Mouse (Mus musculus): ENCODE results near the gene Gm45062. TPM values are rescaled to one million over a fixed set of nuclear protein-coding genes. Genes with fewer than 3 reads are reported as not detected.

The Gm45062 gene
- polyA plus RNA-seq, 1 experiment, result not detected

DNA sequence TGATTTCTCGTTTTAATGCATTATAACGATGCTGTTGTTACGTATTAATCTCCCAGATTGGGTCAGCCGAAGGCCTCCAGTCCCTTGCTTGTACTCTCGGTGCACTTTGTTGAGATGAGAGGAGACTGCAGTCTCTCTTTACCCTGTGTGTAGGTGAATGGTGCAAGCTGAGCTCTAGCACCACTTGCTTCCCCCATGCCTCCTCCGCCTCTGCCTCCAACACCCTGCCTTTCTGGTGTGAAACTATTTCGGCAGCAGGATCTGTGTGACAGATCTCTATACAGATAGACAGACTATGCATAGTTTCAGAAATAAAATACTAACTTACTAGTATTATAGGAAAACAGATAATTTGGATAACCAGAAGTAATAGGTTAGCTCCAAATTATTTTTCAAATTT, 101.6 kb downstream of the Gm45062 start:
- H3K4me1 ChIP-seq, result peaks cover 33% of the 10 kb centered on the region
- 0 out of 2 replicates have a peak, but pooled peaks cover 3% of the 10 kb centered on the region for H3K9me3 ChIP-seq
- H3K36me3 ChIP-seq (replicated peaks; ENCODE audit: low read length), result peaks cover 13% of the 10 kb centered on the region
- H3K27me3 ChIP-seq (replicated peaks), result no peaks in the 10 kb centered on the region
- TF ChIP-seq FLI1 (IDR thresholded peaks at IDR 0.05; ENCODE audit: low read length) (no peak), GATA1 (IDR thresholded peaks at IDR 0.05; ENCODE audit: borderline replicate concordance, low read length) (no peak)
- no peak overlapping the region for H3K4me3 ChIP-seq (replicated peaks)

DNA sequence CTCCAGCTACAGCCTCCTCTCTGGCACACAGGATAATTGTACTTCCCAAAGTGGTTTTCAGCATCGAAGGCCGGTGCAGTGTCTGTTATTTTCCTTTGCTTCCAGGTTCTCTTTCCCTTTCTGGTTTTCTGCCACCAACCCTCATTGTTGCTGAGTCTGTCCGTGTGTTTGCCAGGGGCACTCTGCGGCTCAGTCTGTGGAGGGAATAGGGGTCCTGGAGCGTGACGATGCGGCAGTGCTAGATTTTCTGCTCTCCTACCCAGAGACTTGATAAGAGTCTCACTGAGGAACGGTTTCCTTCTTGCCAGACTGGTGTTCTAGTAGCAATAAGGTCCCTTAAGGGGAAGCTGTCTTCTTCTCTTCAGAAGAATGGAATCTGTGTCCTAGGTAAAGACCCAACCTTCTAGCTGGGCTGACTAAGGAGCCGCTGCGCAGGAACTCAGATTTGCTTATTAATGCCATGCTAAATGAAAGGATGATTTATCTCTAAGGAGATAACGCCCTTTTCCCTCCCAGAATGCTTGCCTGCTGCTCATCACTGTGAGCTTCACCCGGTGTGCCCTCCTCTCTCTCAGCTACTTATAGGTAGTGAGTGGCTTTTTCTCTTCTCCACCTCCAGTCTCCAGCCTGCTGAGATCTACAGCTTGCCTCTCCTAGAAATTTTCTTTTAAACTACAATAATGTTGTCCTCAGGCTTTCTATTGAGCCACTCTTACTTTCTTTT, 104.9 kb downstream of the Gm45062 start:
- no peak for TF ChIP-seq FLI1 (IDR thresholded peaks at IDR 0.05; ENCODE audit: low read length)
- no peak for TF ChIP-seq GATA1 (IDR thresholded peaks at IDR 0.05; ENCODE audit: borderline replicate concordance, low read length)

DNA sequence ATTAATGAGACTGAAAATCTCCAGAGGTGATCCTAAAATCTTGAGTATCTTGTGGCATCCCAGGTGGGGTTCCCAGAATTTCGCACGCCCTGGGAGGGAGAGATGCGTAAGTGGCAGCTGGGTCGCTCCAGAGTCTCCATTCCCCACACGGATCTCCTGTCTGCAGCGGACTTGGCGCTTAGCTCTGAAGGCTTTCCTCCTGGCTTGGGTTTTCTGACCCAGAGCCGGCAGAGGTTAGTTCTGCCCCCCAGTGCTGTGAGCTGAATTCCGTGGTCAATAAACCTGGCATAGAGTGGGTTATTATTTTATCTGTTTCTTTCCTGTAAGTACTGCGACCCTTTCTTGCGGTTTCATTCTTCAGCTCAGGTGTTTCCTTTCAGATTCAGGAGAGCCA, 105.5 kb downstream of the Gm45062 start:
- TF ChIP-seq GATA1 (IDR thresholded peaks at IDR 0.05; ENCODE audit: borderline replicate concordance, low read length) (no peak), FLI1 (IDR thresholded peaks at IDR 0.05; ENCODE audit: low read length) (no peak)
- no peak overlapping the region for H3K4me3 ChIP-seq (replicated peaks)
- 0 out of 2 replicates have a peak, but pooled peaks cover 3% of the 10 kb centered on the region for H3K9me3 ChIP-seq
- no peaks in the 10 kb centered on the region for H3K27me3 ChIP-seq (replicated peaks)
- H3K36me3 ChIP-seq (replicated peaks; ENCODE audit: low read length), result peaks cover 13% of the 10 kb centered on the region
- peaks cover 15% of the 10 kb centered on the region for H3K4me1 ChIP-seq

More for the DNA sequence above, 104.9 kb downstream of the Gm45062 start:
- 0 out of 2 replicates have a peak, but pooled peaks cover 3% of the 10 kb centered on the region for H3K9me3 ChIP-seq
- peaks cover 13% of the 10 kb centered on the region for H3K36me3 ChIP-seq (replicated peaks; ENCODE audit: low read length)
- no peaks in the 10 kb centered on the region for H3K27me3 ChIP-seq (replicated peaks)
- H3K4me1 ChIP-seq, result peaks cover 21% of the 10 kb centered on the region
- H3K4me3 ChIP-seq (replicated peaks), result no peak overlapping the region

DNA sequence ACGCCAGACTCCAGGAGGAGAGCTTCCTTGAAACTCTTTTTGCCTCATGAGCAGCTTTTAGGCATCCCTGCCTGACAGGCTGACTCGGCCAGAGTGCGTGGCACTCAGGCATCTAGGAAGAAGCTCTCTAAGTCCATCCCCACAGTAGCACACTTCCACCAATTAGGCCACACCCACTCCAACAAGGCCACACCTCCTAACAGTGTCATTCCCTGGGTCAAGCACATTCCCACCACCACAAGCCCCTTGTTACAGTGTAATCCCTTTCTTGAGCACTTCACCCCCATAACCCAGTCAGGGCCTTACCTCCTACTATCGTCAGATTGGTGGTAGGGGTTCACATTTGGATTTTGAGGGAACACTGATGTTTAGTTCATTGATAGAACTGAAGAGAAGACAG, 108.4 kb downstream of the Gm45062 start:
- 0 out of 2 replicates have a peak, but pooled peaks cover 3% of the 10 kb centered on the region for H3K4me1 ChIP-seq
- H3K27me3 ChIP-seq (replicated peaks), result no peaks in the 10 kb centered on the region
- no peak overlapping the region for H3K4me3 ChIP-seq (replicated peaks)
- TF ChIP-seq FLI1 (IDR thresholded peaks at IDR 0.05; ENCODE audit: low read length) (no peak), GATA1 (IDR thresholded peaks at IDR 0.05; ENCODE audit: borderline replicate concordance, low read length) (no peak)
- H3K9me3 ChIP-seq, result 0 out of 2 replicates have a peak, but pooled peaks cover 3% of the 10 kb centered on the region
- peaks cover 18% of the 10 kb centered on the region for H3K36me3 ChIP-seq (replicated peaks; ENCODE audit: low read length)

DNA sequence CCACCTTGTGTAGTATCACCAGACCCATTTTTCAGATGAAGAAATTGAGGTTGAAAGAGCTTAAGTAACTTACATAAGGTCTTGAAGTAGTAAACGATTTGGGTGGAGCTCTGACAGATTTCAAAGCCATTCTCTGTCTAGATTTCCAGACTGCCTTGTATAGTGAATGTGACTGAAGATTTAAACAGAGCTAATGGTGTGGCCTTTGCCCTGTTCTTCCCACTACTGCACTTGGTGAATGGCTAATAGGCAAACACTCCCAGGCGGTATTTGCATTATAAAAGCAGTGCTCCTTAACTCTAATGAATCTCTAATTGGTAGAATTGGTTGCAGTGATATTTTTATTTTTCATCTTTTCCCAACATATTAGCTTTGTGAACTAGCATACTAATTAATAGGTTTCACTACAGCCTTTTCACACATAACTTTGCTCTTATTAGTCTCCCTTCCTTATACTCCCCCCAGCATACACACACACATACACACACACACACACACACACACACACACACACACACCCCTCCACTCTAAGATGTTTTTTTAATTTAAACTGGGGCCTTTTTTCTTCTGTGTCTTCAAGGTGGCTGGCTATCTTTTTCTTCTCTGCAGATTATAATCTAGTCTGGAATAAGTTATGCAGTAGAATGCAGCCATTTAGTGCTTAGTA, 109.1 kb downstream of the Gm45062 start:
- no peak overlapping the region for H3K4me3 ChIP-seq (replicated peaks)

DNA sequence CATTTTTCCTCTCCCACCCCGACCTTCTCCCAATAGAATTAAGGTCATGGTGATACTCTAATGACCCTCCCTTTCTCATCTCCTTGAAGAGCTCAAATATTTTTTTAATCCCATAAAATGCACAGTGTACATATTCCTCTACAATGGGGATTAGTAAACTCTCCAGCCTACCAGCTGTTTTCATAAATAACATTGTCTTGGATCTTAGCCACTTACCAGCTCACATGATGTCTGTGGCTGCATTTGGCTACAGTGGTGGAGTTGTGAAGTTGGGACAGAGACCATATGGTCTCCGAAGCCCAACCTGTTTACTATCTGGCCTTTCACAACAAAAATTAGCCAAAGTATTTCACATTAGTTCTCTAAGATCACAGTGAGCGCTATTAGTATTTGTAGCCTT, 111.4 kb downstream of the Gm45062 start:
- Histone ChIP-seq H3K9me3 (0 out of 2 replicates have a peak, but pooled peaks cover under 1% of the 10 kb centered on the region), H3K4me3 (replicated peaks) (no peak overlapping the region), H3K36me3 (replicated peaks; ENCODE audit: low read length) (peaks cover 6% of the 10 kb centered on the region), H3K27me3 (replicated peaks) (no peaks in the 10 kb centered on the region), H3K4me1 (no peaks in the 10 kb centered on the region)
- TF ChIP-seq GATA1 (IDR thresholded peaks at IDR 0.05; ENCODE audit: borderline replicate concordance, low read length) (no peak), FLI1 (IDR thresholded peaks at IDR 0.05; ENCODE audit: low read length) (no peak)

More for the DNA sequence above, 109.1 kb downstream of the Gm45062 start:
- TF ChIP-seq FLI1 (IDR thresholded peaks at IDR 0.05; ENCODE audit: low read length), result no peak
- H3K36me3 ChIP-seq (replicated peaks; ENCODE audit: low read length), result peaks cover 18% of the 10 kb centered on the region
- 0 out of 2 replicates have a peak, but pooled peaks cover 3% of the 10 kb centered on the region for H3K9me3 ChIP-seq
- H3K27me3 ChIP-seq (replicated peaks), result no peaks in the 10 kb centered on the region
- H3K4me1 ChIP-seq, result 0 out of 2 replicates have a peak, but pooled peaks cover 3% of the 10 kb centered on the region

DNA sequence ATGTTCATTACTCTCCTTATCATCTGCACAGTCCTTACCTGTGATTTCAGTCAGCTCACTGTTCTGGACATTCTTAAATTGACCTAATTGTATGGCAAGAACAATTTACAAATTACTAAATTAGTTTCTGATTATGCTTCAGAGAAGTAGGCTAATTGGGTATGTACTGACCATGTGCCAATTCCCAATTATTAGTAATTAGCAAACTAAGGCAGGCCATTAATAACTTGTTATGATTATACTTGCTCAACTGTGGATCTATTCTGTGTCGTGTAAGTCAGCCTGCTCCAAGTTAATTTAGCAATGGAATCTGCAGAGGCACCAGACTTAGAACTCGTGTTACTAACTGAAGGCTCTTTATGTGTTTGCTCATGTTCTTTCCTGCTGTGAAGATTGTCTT, 113.8 kb downstream of the Gm45062 start:
- Histone ChIP-seq H3K27me3 (replicated peaks) (no peaks in the 10 kb centered on the region), H3K4me1 (peaks cover 6% of the 10 kb centered on the region), H3K36me3 (replicated peaks; ENCODE audit: low read length) (peaks cover 16% of the 10 kb centered on the region), H3K4me3 (replicated peaks) (no peak overlapping the region), H3K9me3 (no peaks in the 10 kb centered on the region)
- TF ChIP-seq GATA1 (IDR thresholded peaks at IDR 0.05; ENCODE audit: borderline replicate concordance, low read length) (no peak), FLI1 (IDR thresholded peaks at IDR 0.05; ENCODE audit: low read length) (no peak)

DNA sequence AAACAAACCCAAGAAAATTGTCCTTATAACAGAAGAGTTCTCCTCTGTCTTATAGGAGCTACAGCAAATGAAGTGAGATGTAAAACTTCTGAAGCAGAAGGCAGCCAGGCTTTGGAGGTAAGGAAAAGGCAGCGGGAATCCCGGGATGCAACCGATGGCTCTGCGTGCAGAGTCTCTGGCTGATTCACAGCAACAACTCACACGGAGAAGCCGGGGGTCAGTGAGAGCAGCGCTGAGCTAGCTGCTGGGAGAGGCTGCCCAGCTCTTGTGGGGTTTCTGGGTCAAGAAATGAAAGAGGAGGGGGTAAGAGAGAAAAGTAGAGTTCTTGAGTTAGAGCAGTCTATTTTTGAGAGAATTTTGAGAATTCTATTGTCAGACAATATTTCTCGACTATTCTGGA, 114.6 kb downstream of the Gm45062 start:
- Histone ChIP-seq H3K9me3 (no peaks in the 10 kb centered on the region), H3K4me1 (peaks cover 6% of the 10 kb centered on the region), H3K27me3 (replicated peaks) (no peaks in the 10 kb centered on the region), H3K36me3 (replicated peaks; ENCODE audit: low read length) (peaks cover 22% of the 10 kb centered on the region), H3K4me3 (replicated peaks) (no peak overlapping the region)
- TF ChIP-seq GATA1 (IDR thresholded peaks at IDR 0.05; ENCODE audit: borderline replicate concordance, low read length), result no peak
- no peak for TF ChIP-seq FLI1 (IDR thresholded peaks at IDR 0.05; ENCODE audit: low read length)

DNA sequence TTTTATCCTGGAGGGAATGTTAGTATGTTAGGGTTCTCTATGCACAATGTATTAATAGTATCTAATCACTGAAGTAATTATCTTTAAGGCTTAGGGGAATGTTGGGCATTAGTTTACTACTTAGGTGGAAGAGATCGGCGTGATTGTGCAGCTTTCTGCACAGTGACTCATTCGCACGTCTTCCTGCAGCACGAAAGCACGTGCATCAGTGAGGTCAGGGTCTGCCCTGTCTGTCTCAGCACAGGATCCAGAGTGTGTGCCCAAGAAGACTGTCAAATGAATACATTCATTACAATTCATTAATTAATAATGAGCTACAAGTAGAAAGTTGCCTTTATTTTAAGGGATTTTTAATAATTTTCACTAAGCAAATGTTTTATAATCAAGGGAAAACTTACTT, 115.0 kb downstream of the Gm45062 start:
- TF ChIP-seq FLI1 (IDR thresholded peaks at IDR 0.05; ENCODE audit: low read length) (no peak), GATA1 (IDR thresholded peaks at IDR 0.05; ENCODE audit: borderline replicate concordance, low read length) (no peak)
- Histone ChIP-seq H3K4me1 (peaks cover 6% of the 10 kb centered on the region), H3K4me3 (replicated peaks) (no peak overlapping the region), H3K36me3 (replicated peaks; ENCODE audit: low read length) (peaks cover 22% of the 10 kb centered on the region), H3K9me3 (no peaks in the 10 kb centered on the region), H3K27me3 (replicated peaks) (no peaks in the 10 kb centered on the region)

DNA sequence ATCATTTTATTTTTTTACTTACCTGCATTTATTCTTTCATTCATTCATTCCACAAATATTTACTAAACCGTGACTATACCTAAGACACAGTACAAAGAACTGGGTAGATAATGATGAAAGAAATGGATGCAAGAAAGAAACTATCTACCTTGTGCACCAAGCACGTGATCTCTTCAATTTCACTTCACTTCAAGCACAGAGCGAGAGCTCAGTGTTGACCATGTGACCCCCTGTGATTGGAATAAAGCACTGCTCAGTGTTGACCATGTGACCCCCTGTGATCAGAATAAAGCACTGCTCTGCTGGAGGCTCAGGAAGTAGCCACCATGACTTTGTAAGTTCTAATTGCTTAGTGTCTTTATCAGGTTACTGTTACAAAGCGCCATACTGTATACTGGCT, 115.5 kb downstream of the Gm45062 start:
- no peak for TF ChIP-seq GATA1 (IDR thresholded peaks at IDR 0.05; ENCODE audit: borderline replicate concordance, low read length)
- TF ChIP-seq FLI1 (IDR thresholded peaks at IDR 0.05; ENCODE audit: low read length), result no peak
- H3K4me1 ChIP-seq, result peaks cover 6% of the 10 kb centered on the region
- no peaks in the 10 kb centered on the region for H3K27me3 ChIP-seq (replicated peaks)
- H3K36me3 ChIP-seq (replicated peaks; ENCODE audit: low read length), result peaks cover 22% of the 10 kb centered on the region
- no peaks in the 10 kb centered on the region for H3K9me3 ChIP-seq
- no peak overlapping the region for H3K4me3 ChIP-seq (replicated peaks)

All from megakaryocyte, embryonic 14.5 days (primary cell).